Comparison of ENCODE assay signal across 8 mouse cellular contexts in genomic region chr5:23845141-23845540, GRCm38 (mm10). TPM values are rescaled to one million over a fixed set of nuclear protein-coding genes. Genes with fewer than 3 reads are reported as not detected.
DNase-seq lines count a peak whose midpoint lies in the region; ATAC-seq and TF ChIP-seq lines count a peak whose summit lies in the region.
"Had no signal": no experiment of that assay in that cellular context is flagged by ENCODE, and none has a peak within 500 bp of the region (broad histone marks: within the 10 kb centered on the region; RNA-seq: fewer than 3 reads in every experiment).

No protein-coding gene starts in this region.

- H3K9ac ChIP-seq in forebrain, embryonic 16.5 days (replicated peaks; ENCODE audit: low read depth, low read length), result no peak overlapping the region
- H3K9ac ChIP-seq in midbrain, embryonic 14.5 days (replicated peaks; ENCODE audit: low read length), result no peak overlapping the region

- H3K4me3 ChIP-seq in layer of hippocampus, adult 2 months, result no peak overlapping the region
- no peak overlapping the region for H3K4me3 ChIP-seq in forebrain, embryonic 16.5 days (replicated peaks; ENCODE audit: low read length)
- H3K4me3 ChIP-seq in midbrain, embryonic 14.5 days (replicated peaks; ENCODE audit: low read depth, low read length), result no peak overlapping the region

- peak overlapping the region; percentile 93 for H3K27ac ChIP-seq in layer of hippocampus, adult 2 months
- H3K27ac ChIP-seq in forebrain, embryonic 16.5 days (ENCODE audit: low read length), result peak overlapping the region; percentile 92
- H3K27ac ChIP-seq in midbrain, embryonic 14.5 days (replicated peaks; ENCODE audit: low read depth, low read length), result no peak overlapping the region

- H3K9me3 ChIP-seq in forebrain, embryonic 16.5 days (ENCODE audit: control insufficient read depth, low read length), result no peaks in the 10 kb centered on the region
- H3K9me3 ChIP-seq in midbrain, embryonic 14.5 days (ENCODE audit: control insufficient read depth, low read length), result no peaks in the 10 kb centered on the region

- H3K36me3 ChIP-seq in forebrain, embryonic 16.5 days (ENCODE audit: control insufficient read depth, insufficient read depth), result peaks cover under 1% of the 10 kb centered on the region; the same call in 1 of the 2 replicates
- H3K36me3 ChIP-seq in midbrain, embryonic 14.5 days (ENCODE audit: control insufficient read depth, insufficient read depth, low read length), result no peaks in the 10 kb centered on the region

- no peak for TF ChIP-seq POLR2A in brain, embryonic 14.5 days (IDR thresholded peaks at IDR 0.05; ENCODE audit: borderline replicate concordance, extremely low read depth, insufficient read depth, insufficient read length, poor library complexity, severe bottlenecking)

- DNase-seq in layer of hippocampus, adult 2 months (ENCODE audit: low spot score in 2 of 2), result no peak
- DNase-seq in layer of hippocampus, adult 11-12 months (ENCODE audit: low spot score), result no peak
- peak; percentile 59 for DNase-seq in brain, embryonic 14.5 days (ENCODE audit: low read depth)
- DNase-seq in midbrain, embryonic 14.5 days, result no peak
- DNase-seq in adrenal gland, postnatal 14 days, result no peak
- DNase-seq: lung, adult 2 months had no signal

- no peak for ATAC-seq in forebrain, embryonic 16.5 days
- ATAC-seq in midbrain, embryonic 14.5 days (ENCODE audit: low FRiP score, low TSS enrichment), result no peak
- no peak for ATAC-seq in megakaryocyte progenitor cell, adult 5-6 weeks (replicated peaks; ENCODE audit: poor library complexity)

- no peak for TF ChIP-seq CTCF in layer of hippocampus, adult 2 months (conservative IDR thresholded peaks at IDR 0.05)
- no peak for TF ChIP-seq CTCF in brain, embryonic 14.5 days (IDR thresholded peaks at IDR 0.05; ENCODE audit: borderline replicate concordance, extremely low read depth, insufficient read depth, insufficient read length)

- peaks cover 17% of the 10 kb centered on the region for H3K4me1 ChIP-seq in forebrain, embryonic 16.5 days (replicated peaks; ENCODE audit: control insufficient read depth, insufficient read depth, low read length)
- H3K4me1 ChIP-seq in midbrain, embryonic 14.5 days (ENCODE audit: control insufficient read depth, insufficient read depth, low read length), result peaks cover 14% of the 10 kb centered on the region

- 42% methylated on average over 3 of the region's 3 CpGs for WGBS in forebrain, embryonic 16.5 days
- 83% methylated on average over 3 of the region's 3 CpGs for WGBS in midbrain, embryonic 14.5 days

- no peaks in the 10 kb centered on the region for H3K27me3 ChIP-seq in forebrain, embryonic 16.5 days (replicated peaks; ENCODE audit: control insufficient read depth, insufficient read depth, low read length)
- no peaks in the 10 kb centered on the region for H3K27me3 ChIP-seq in midbrain, embryonic 14.5 days (ENCODE audit: control insufficient read depth, insufficient read depth, low read length)

- peak overlapping the region; percentile 41 for H3K4me2 ChIP-seq in forebrain, embryonic 16.5 days (ENCODE audit: low read length)
- peak overlapping the region; percentile 63 for H3K4me2 ChIP-seq in midbrain, embryonic 14.5 days (ENCODE audit: low read length)

RNA-seq across cellular contexts. Expression of gene Tomm7, which starts 1.2 kb away (rescaled TPM):
- total RNA-seq in layer of hippocampus, adult 2 months (2021), result 10 to 100 TPM; 73.7 to 80.6 TPM
- polyA plus RNA-seq in brain, embryonic 14.5 days (2012; rRNA removed), result 67.2 and 102 TPM in 2 replicates
- 82.7 and 85.1 TPM in 2 replicates for polyA plus RNA-seq in forebrain, embryonic 16.5 days (2015; fragmentation: Nextera tagmentation; extraction: Ambion mirVana)
- polyA plus RNA-seq in midbrain, embryonic 14.5 days (2014; fragmentation: Nextera tagmentation; extraction: Ambion mirVana), result 84.0 and 103 TPM in 2 replicates
- total RNA-seq in adrenal gland, postnatal 14 days (2021), result 104 and 107 TPM in 2 replicates
- 81.3 and 98.8 TPM in 2 replicates for total RNA-seq in megakaryocyte progenitor cell, adult 5-6 weeks (2015)
- total RNA-seq in megakaryocyte progenitor cell, adult 5-6 weeks (2017), result 288 and 310 TPM in 2 replicates

RNA-seq across cellular contexts. Expression of gene Rint1, which starts 57.6 kb away (rescaled TPM):
- total RNA-seq in layer of hippocampus, adult 2 months (2021), result 10 to 100 TPM; 21.0 to 22.9 TPM
- 20.0 and 22.7 TPM in 2 replicates for polyA plus RNA-seq in brain, embryonic 14.5 days (2012; rRNA removed)
- 23.4 and 28.4 TPM in 2 replicates for polyA plus RNA-seq in forebrain, embryonic 16.5 days (2015; fragmentation: Nextera tagmentation; extraction: Ambion mirVana)
- polyA plus RNA-seq in midbrain, embryonic 14.5 days (2014; fragmentation: Nextera tagmentation; extraction: Ambion mirVana), result 26.2 and 29.8 TPM in 2 replicates
- total RNA-seq in adrenal gland, postnatal 14 days (2021), result 18.7 and 19.3 TPM in 2 replicates
- total RNA-seq in megakaryocyte progenitor cell, adult 5-6 weeks (2015), result 18.9 and 20.8 TPM in 2 replicates
- total RNA-seq in megakaryocyte progenitor cell, adult 5-6 weeks (2017), result 27.5 and 28.0 TPM in 2 replicates
